Mouse (Mus musculus): ENCODE results near the gene Padi1. TPM values are rescaled to one million over a fixed set of nuclear protein-coding genes. Genes with fewer than 3 reads are reported as not detected.

Padi1 gene
- polyA plus RNA-seq, 1 experiment from 2014 or later = not detected

DNA sequence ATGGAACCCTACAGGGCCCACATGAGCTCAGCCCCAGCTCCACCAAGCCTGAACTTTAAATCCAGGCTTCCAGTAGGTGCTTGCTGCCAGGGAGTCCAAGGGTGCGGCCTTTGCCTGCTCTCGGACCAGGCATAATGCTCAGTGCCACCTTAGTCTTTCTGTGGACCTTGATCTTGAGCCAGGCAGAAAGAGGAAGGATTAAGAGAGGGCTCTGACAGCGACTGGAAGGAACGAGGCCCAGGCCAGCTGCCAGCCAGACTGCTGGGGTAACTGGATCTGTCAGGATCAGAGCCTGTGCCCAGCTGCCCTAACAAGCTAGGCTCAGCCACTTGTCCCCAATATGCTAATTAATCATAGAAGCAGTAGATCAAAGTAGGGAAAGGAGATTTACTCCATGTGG, 34.2 kb upstream of the Padi1 start:
- H3K9me3 ChIP-seq (ENCODE audit: control insufficient read depth, low read length) = no peaks in the 10 kb centered on the region
- no peak overlapping the region for H3K4me2 ChIP-seq (ENCODE audit: low read length)
- H3K36me3 ChIP-seq (ENCODE audit: control insufficient read depth, insufficient read depth) = no peaks in the 10 kb centered on the region
- H3K9ac ChIP-seq (replicated peaks; ENCODE audit: low read depth, low read length) = no peak overlapping the region
- no peaks in the 10 kb centered on the region for H3K27me3 ChIP-seq (replicated peaks; ENCODE audit: control insufficient read depth, insufficient read depth, low read length)
- H3K27ac ChIP-seq (ENCODE audit: low read length) = no peak overlapping the region
- ATAC-seq = no peak
- no peaks in the 10 kb centered on the region for H3K4me1 ChIP-seq (replicated peaks; ENCODE audit: control insufficient read depth, insufficient read depth, low read length)
- WGBS = 33% methylated on average over 4 of the region's 4 CpGs
- H3K4me3 ChIP-seq (replicated peaks; ENCODE audit: low read length) = no peak overlapping the region

DNA sequence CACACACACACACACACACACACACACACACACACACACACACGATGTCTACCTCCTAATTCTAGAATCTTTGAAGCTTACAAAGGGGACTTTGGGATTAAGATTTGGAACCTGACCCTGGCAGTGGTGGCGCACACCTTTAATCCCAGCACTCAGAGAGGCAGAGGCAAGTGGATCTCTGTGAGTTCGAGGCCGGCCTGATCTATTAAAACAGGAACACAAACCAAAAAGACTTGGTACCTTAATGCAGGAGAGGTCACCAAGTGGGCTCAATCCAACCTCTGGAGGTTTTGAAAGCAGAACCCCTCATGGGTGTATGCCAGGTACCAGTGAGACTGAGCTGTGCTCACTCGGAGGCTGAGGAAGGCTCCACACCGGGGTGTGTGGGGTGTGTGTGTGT, 33.5 kb upstream of the Padi1 start:
- Histone ChIP-seq H3K9me3 (ENCODE audit: control insufficient read depth, low read length) (no peaks in the 10 kb centered on the region), H3K27me3 (replicated peaks; ENCODE audit: control insufficient read depth, insufficient read depth, low read length) (no peaks in the 10 kb centered on the region), H3K4me2 (ENCODE audit: low read length) (no peak overlapping the region), H3K27ac (ENCODE audit: low read length) (no peak overlapping the region), H3K36me3 (ENCODE audit: control insufficient read depth, insufficient read depth) (no peaks in the 10 kb centered on the region), H3K4me3 (replicated peaks; ENCODE audit: low read length) (no peak overlapping the region), H3K4me1 (replicated peaks; ENCODE audit: control insufficient read depth, insufficient read depth, low read length) (no peaks in the 10 kb centered on the region), H3K9ac (replicated peaks; ENCODE audit: low read depth, low read length) (no peak overlapping the region)
- WGBS = 94% methylated on average over 6 of the region's 6 CpGs
- ATAC-seq = no peak

DNA sequence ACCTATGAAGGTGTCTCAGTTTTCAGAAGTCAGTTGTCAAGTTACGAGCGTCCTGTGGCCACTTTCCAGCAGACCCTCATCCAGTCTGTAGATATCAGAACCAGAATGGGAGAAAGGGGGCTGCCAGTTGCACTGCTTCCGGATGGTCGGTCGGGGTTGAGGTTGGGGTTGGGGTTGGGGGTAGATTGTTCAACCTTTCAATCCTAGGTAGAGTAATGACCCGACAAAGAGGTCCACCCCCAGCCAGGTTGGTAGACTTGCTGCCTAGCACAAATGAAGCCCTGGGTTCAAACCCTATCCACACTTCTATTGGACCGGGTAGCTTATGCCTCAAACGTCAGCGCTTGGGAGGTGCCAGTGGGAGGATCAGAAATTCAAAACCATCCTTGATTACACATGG, 33.1 kb upstream of the Padi1 start:
- Histone ChIP-seq H3K4me1 (replicated peaks; ENCODE audit: control insufficient read depth, insufficient read depth, low read length) (no peaks in the 10 kb centered on the region), H3K36me3 (ENCODE audit: control insufficient read depth, insufficient read depth) (no peaks in the 10 kb centered on the region), H3K27me3 (replicated peaks; ENCODE audit: control insufficient read depth, insufficient read depth, low read length) (no peaks in the 10 kb centered on the region), H3K4me3 (replicated peaks; ENCODE audit: low read length) (no peak overlapping the region), H3K4me2 (ENCODE audit: low read length) (no peak overlapping the region), H3K9ac (replicated peaks; ENCODE audit: low read depth, low read length) (no peak overlapping the region), H3K9me3 (ENCODE audit: control insufficient read depth, low read length) (no peaks in the 10 kb centered on the region), H3K27ac (ENCODE audit: low read length) (no peak overlapping the region)
- ATAC-seq = no peak
- WGBS = 94% methylated on average over 9 of the region's 9 CpGs

DNA sequence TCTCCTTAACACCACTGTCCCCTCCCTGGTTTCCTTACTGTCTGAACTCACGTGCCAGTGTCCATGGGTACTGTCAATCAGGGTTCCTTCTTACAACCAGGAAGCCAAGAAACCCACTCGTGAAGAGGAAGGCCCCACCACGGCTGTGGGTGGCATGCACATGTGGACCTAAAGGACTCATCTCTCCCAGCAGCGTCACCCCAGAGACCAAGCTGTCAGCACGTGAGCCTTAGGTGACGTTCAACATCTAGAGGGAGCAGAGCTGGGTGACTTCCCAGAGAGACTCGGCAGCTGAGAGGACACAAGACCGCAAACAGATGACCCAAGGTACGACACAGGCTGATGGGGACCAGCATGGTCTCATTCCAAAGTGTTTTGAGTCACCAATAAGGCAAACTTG, 31.9 kb upstream of the Padi1 start:
- no peak overlapping the region for H3K9ac ChIP-seq (replicated peaks; ENCODE audit: low read depth, low read length)
- no peak overlapping the region for H3K27ac ChIP-seq (ENCODE audit: low read length)
- 83% methylated on average over 9 of the region's 9 CpGs for WGBS
- no peaks in the 10 kb centered on the region for H3K36me3 ChIP-seq (ENCODE audit: control insufficient read depth, insufficient read depth)
- no peaks in the 10 kb centered on the region for H3K27me3 ChIP-seq (replicated peaks; ENCODE audit: control insufficient read depth, insufficient read depth, low read length)
- H3K9me3 ChIP-seq (ENCODE audit: control insufficient read depth, low read length) = peaks cover 3% of the 10 kb centered on the region; the same call in 1 of the 2 replicates
- no peak overlapping the region for H3K4me2 ChIP-seq (ENCODE audit: low read length)
- no peaks in the 10 kb centered on the region for H3K4me1 ChIP-seq (replicated peaks; ENCODE audit: control insufficient read depth, insufficient read depth, low read length)
- no peak overlapping the region for H3K4me3 ChIP-seq (replicated peaks; ENCODE audit: low read length)
- no peak for ATAC-seq

DNA sequence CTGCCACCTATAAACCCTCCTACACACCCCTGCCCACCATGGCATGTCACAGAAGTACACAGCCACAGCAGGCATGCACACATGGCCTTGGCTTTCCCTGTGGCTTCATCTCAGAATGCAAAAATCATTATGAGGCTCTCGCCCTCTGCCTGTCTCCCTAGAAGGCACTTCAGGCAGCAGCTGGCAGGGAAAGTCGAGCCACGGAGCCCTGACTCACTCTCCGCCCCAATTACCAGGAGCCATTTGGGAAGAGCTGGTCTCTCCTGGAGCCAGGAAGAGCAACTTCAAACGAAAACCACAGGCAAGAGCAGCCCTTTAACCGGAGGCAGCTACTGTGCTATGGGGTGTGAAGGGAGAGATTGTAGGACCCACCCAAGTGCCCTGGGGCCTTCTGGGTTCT, 31.1 kb upstream of the Padi1 start:
- H3K4me3 ChIP-seq (replicated peaks; ENCODE audit: low read length) = no peak overlapping the region
- H3K27me3 ChIP-seq (replicated peaks; ENCODE audit: control insufficient read depth, insufficient read depth, low read length) = no peaks in the 10 kb centered on the region
- no peak for ATAC-seq
- H3K9me3 ChIP-seq (ENCODE audit: control insufficient read depth, low read length) = peaks cover 3% of the 10 kb centered on the region; the same call in 1 of the 2 replicates
- no peaks in the 10 kb centered on the region for H3K36me3 ChIP-seq (ENCODE audit: control insufficient read depth, insufficient read depth)
- WGBS = 77% methylated on average over 6 of the region's 6 CpGs
- no peaks in the 10 kb centered on the region for H3K4me1 ChIP-seq (replicated peaks; ENCODE audit: control insufficient read depth, insufficient read depth, low read length)
- H3K27ac ChIP-seq (ENCODE audit: low read length) = no peak overlapping the region
- H3K9ac ChIP-seq (replicated peaks; ENCODE audit: low read depth, low read length) = no peak overlapping the region
- H3K4me2 ChIP-seq (ENCODE audit: low read length) = no peak overlapping the region

DNA sequence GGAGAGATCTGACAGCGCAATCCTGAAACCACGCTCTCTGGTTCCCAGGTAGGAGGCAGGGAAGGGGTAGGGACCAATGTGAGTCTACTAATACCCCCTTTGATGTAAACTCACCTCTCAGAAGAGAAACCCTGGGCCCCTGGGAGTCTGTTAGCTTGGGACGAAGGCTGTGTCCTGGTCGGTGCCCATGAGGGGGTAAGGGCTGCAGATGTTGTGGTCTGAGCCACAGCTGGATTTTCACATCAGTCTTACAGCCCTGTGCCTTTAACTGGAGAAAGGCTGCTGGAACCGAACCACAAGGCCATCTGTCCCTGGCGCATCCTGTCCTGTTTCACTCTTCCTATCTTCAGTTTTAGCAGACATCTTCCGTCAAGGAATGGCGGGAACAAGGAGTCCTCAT, 30.6 kb upstream of the Padi1 start:
- Histone ChIP-seq H3K27ac (ENCODE audit: low read length) (no peak overlapping the region), H3K36me3 (ENCODE audit: control insufficient read depth, insufficient read depth) (no peaks in the 10 kb centered on the region), H3K9me3 (ENCODE audit: control insufficient read depth, low read length) (peaks cover 3% of the 10 kb centered on the region; the same call in 1 of the 2 replicates), H3K4me3 (replicated peaks; ENCODE audit: low read length) (no peak overlapping the region), H3K9ac (replicated peaks; ENCODE audit: low read depth, low read length) (no peak overlapping the region), H3K27me3 (replicated peaks; ENCODE audit: control insufficient read depth, insufficient read depth, low read length) (no peaks in the 10 kb centered on the region), H3K4me1 (replicated peaks; ENCODE audit: control insufficient read depth, insufficient read depth, low read length) (no peaks in the 10 kb centered on the region), H3K4me2 (ENCODE audit: low read length) (no peak overlapping the region)
- ATAC-seq = no peak
- 90% methylated on average over 8 of the region's 8 CpGs for WGBS

DNA sequence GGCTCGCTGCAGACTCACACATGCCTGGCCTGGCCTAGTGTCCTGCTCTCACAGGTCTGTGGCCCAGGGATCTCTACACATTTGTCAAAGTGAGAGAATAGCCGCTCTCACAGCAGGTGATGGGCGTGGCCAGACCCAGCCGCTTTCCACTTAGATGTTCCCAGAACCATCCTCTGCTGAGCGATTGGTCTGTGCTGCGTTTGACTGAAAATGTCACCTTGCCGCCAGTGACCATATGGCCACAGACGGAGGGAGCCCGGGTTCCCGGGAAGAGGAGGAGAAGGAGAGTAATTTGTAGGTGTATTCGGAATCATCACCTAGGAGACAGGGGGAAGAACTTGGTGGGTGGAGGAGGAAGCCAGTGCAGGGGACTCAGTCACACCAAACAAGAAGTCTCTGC, 27.4 kb upstream of the Padi1 start:
- ATAC-seq = no peak
- Histone ChIP-seq H3K4me3 (replicated peaks; ENCODE audit: low read length) (no peak overlapping the region), H3K4me1 (replicated peaks; ENCODE audit: control insufficient read depth, insufficient read depth, low read length) (no peaks in the 10 kb centered on the region), H3K27me3 (replicated peaks; ENCODE audit: control insufficient read depth, insufficient read depth, low read length) (no peaks in the 10 kb centered on the region), H3K27ac (ENCODE audit: low read length) (no peak overlapping the region), H3K9me3 (ENCODE audit: control insufficient read depth, low read length) (peaks cover 3% of the 10 kb centered on the region; the same call in 1 of the 2 replicates), H3K4me2 (ENCODE audit: low read length) (no peak overlapping the region), H3K36me3 (ENCODE audit: control insufficient read depth, insufficient read depth) (no peaks in the 10 kb centered on the region), H3K9ac (replicated peaks; ENCODE audit: low read depth, low read length) (no peak overlapping the region)
- WGBS = 82% methylated on average over 11 of the region's 11 CpGs

DNA sequence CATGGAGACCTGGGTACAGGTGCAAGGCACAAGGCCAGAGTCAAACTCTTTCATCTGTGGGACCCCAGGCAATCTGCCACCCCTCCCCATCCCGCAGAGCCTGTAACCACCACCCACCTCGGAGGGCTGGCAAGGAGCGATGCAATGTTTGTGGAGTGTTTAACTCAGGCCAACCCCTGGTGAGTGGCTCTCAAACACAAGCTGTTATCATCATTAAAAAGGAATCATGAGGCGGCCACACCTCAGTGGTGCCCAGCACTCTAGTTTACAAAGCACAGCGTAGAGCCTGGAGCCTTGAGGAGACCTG, 27.1 kb upstream of the Padi1 start:
- peaks cover 3% of the 10 kb centered on the region; the same call in 1 of the 2 replicates for H3K9me3 ChIP-seq (ENCODE audit: control insufficient read depth, low read length)
- no peak overlapping the region for H3K4me2 ChIP-seq (ENCODE audit: low read length)
- H3K9ac ChIP-seq (replicated peaks; ENCODE audit: low read depth, low read length) = no peak overlapping the region
- H3K4me3 ChIP-seq (replicated peaks; ENCODE audit: low read length) = no peak overlapping the region
- no peaks in the 10 kb centered on the region for H3K4me1 ChIP-seq (replicated peaks; ENCODE audit: control insufficient read depth, insufficient read depth, low read length)
- H3K27me3 ChIP-seq (replicated peaks; ENCODE audit: control insufficient read depth, insufficient read depth, low read length) = no peaks in the 10 kb centered on the region
- no peaks in the 10 kb centered on the region for H3K36me3 ChIP-seq (ENCODE audit: control insufficient read depth, insufficient read depth)
- WGBS = 86% methylated on average over 5 of the region's 5 CpGs
- no peak for ATAC-seq
- no peak overlapping the region for H3K27ac ChIP-seq (ENCODE audit: low read length)

DNA sequence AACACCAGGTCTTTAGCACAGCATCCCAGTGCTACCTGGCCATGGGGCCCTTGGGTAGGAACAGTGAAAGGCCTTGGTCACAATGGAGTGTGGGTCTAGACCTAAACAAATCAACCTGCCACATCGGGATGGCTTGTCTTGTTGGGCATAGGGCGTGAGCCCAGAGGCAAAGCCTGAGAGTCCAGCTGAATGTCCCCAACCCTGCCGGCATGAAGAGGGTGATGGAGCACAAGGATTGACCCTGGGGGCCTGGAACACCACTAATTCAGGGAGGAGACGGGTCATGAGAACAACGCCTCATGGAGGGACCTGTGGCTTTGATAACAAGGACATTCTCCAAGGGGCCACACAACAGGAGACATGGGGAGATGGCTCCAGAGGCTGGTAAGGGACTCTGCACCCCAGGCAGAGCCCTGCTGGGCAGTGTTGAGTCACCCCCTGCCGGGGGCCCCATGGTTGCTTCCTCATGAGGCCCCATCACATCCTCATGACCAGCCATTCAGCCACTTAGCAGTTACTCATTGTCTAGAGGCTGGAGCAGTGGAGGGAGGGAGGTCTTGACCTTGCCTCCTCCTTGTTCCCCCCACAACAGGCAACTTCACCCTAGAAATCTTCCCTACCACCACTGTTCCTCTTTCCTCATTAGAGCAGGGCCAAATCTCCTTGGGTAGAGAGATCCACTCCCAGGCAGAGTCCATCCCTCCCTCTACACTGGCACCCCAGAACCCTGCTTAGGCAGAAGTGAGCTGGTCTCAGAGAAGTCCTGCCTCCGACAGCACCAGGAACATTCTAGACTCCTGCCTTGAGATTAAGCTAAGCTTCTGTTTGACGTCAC, 26.5 kb upstream of the Padi1 start:
- no peak overlapping the region for H3K9ac ChIP-seq (replicated peaks; ENCODE audit: low read depth, low read length)
- H3K27ac ChIP-seq (ENCODE audit: low read length) = no peak overlapping the region
- WGBS = 88% methylated on average over 8 of the region's 8 CpGs
- no peak overlapping the region for H3K4me2 ChIP-seq (ENCODE audit: low read length)
- no peaks in the 10 kb centered on the region for H3K36me3 ChIP-seq (ENCODE audit: control insufficient read depth, insufficient read depth)
- H3K4me3 ChIP-seq (replicated peaks; ENCODE audit: low read length) = no peak overlapping the region
- H3K27me3 ChIP-seq (replicated peaks; ENCODE audit: control insufficient read depth, insufficient read depth, low read length) = no peaks in the 10 kb centered on the region
- H3K4me1 ChIP-seq (replicated peaks; ENCODE audit: control insufficient read depth, insufficient read depth, low read length) = no peaks in the 10 kb centered on the region
- ATAC-seq = no peak
- peaks cover 3% of the 10 kb centered on the region; the same call in 1 of the 2 replicates for H3K9me3 ChIP-seq (ENCODE audit: control insufficient read depth, low read length)

DNA sequence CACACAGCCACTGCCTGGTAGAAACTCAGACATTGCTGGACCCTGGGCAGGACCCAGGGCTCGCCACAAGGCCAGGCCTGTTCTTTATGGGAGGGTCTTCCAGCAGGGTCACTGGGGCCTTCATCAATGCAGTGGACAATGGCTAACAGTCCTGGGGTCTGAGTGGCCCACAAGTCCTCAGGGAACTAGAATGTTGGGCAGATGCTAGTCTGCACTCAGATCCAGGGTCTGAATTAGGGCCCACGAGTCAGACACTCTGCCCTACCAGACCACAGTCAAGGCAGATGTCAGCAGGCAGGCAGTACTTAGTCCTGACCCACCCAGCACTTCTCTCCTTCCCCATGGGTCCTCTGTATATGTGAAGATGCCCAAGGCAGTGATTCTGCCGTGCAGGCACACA, 25.8 kb upstream of the Padi1 start:
- H3K36me3 ChIP-seq (ENCODE audit: control insufficient read depth, insufficient read depth) = no peaks in the 10 kb centered on the region
- no peak overlapping the region for H3K27ac ChIP-seq (ENCODE audit: low read length)
- H3K4me3 ChIP-seq (replicated peaks; ENCODE audit: low read length) = no peak overlapping the region
- H3K9me3 ChIP-seq (ENCODE audit: control insufficient read depth, low read length) = peaks cover 3% of the 10 kb centered on the region; the same call in 1 of the 2 replicates
- no peak overlapping the region for H3K9ac ChIP-seq (replicated peaks; ENCODE audit: low read depth, low read length)
- WGBS = 82% methylated on average over 3 of the region's 3 CpGs
- no peaks in the 10 kb centered on the region for H3K4me1 ChIP-seq (replicated peaks; ENCODE audit: control insufficient read depth, insufficient read depth, low read length)
- H3K4me2 ChIP-seq (ENCODE audit: low read length) = no peak overlapping the region
- H3K27me3 ChIP-seq (replicated peaks; ENCODE audit: control insufficient read depth, insufficient read depth, low read length) = no peaks in the 10 kb centered on the region
- ATAC-seq = no peak

Data from forebrain, embryonic 16.5 days (tissue).